Mouse (Mus musculus) lung, embryonic 15.5 days (tissue): ENCODE results near the gene Exoc3l4. TPM values are rescaled to one million over a fixed set of nuclear protein-coding genes. Genes with fewer than 3 reads are reported as not detected.

ENCODE experiments used
- ATAC-seq: fragments of 200-750 bp; cut with Nextera tagmentation; 2 replicates; pipeline ENCODE4 v1.8.0; 2017; ENCODE audit warnings: moderate number of reproducible peaks, borderline replicate concordance; ENCODE audit not compliant: low FRiP score, low TSS enrichment; ENCODE audit errors: extremely low read depth
- H3K27ac ChIP-seq: fragments of 300-500 bp; sonication (generic); 2 replicates; pipeline ENCODE4 v1.5.1; 2015; ENCODE audit warnings: moderate library complexity, mild to moderate bottlenecking, inconsistent platforms
- H3K27me3 ChIP-seq: fragments of 300-500 bp; sonication (generic); 2 replicates; pipeline ENCODE4 v1.6.1; 2015; ENCODE audit warnings: inconsistent platforms
- H3K36me3 ChIP-seq: fragments of 300-500 bp; sonication (generic); 2 replicates; pipeline ENCODE4 v1.6.1; 2015; ENCODE audit warnings: inconsistent platforms
- H3K4me1 ChIP-seq: fragments of 300-500 bp; sonication (generic); 2 replicates; pipeline ENCODE4 v1.6.1; 2015; ENCODE audit warnings: inconsistent platforms
- H3K4me2 ChIP-seq: fragments of 300-500 bp; sonication (generic); 2 replicates; pipeline ENCODE4 v1.6.1; 2015; ENCODE audit warnings: inconsistent platforms, mild to moderate bottlenecking, moderate library complexity
- H3K4me3 ChIP-seq: fragments of 300-500 bp; sonication (generic); 2 replicates; pipeline ENCODE4 v1.5.1; 2015; ENCODE audit warnings: mild to moderate bottlenecking, inconsistent platforms
- H3K9ac ChIP-seq: fragments of 300-500 bp; sonication (generic); 2 replicates; pipeline ENCODE4 v1.6.1; 2015; ENCODE audit warnings: inconsistent platforms
- H3K9me3 ChIP-seq: fragments of 300-500 bp; sonication (generic); 2 replicates; pipeline ENCODE4 v1.6.1; 2016; ENCODE audit warnings: inconsistent platforms
- WGBS: fragments of 180-500 bp; shearing (Covaris S2); methylation state at CpG from one replicate; pipeline ENCODE4 v1.1.7; 2015; 5-methylcytosine and 5-hydroxymethylcytosine counted together
- polyA plus RNA-seq: library from polyadenylated mRNA; unstranded; fragments of >200 nt; fragmentation: Nextera tagmentation; extraction: Ambion mirVana; gene quantifications from 2 replicates; pipeline ENCODE4 v1.2.1, GENCODE M21; 2015

Exoc3l4 gene
- polyA plus RNA-seq, 1 experiment from 2014 or later, result 13.5 TPM

DNA sequence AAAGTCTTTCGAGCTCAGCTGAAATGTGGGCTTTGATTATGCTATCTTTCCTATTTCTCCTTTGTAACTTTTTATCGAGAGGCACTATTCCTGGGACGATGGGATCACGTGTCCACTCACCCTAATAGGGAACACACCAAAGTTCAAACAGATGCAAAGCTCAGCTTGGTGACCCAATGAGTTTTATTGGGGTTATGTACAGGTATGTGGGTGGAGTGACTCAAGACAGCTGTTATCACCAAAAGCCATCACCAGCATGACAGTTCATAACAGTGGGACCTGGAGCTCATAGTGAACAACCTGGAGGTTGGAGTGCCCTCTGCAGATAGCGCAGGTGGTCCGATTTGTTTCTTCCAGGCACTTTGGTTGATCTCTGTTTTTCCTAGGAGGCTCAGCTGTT lies 22.0 kb downstream of the Exoc3l4 start:
- Histone ChIP-seq H3K4me1 (peaks cover 28% of the 10 kb centered on the region), H3K4me3 (no peak overlapping the region), H3K36me3 (no peaks in the 10 kb centered on the region), H3K27ac (no peak overlapping the region), H3K4me2 (no peak overlapping the region), H3K9ac (no peak overlapping the region), H3K9me3 (no peaks in the 10 kb centered on the region), H3K27me3 (peaks cover 24% of the 10 kb centered on the region)
- no peak for ATAC-seq
- 80% methylated on average over 6 of the region's 6 CpGs for WGBS

DNA sequence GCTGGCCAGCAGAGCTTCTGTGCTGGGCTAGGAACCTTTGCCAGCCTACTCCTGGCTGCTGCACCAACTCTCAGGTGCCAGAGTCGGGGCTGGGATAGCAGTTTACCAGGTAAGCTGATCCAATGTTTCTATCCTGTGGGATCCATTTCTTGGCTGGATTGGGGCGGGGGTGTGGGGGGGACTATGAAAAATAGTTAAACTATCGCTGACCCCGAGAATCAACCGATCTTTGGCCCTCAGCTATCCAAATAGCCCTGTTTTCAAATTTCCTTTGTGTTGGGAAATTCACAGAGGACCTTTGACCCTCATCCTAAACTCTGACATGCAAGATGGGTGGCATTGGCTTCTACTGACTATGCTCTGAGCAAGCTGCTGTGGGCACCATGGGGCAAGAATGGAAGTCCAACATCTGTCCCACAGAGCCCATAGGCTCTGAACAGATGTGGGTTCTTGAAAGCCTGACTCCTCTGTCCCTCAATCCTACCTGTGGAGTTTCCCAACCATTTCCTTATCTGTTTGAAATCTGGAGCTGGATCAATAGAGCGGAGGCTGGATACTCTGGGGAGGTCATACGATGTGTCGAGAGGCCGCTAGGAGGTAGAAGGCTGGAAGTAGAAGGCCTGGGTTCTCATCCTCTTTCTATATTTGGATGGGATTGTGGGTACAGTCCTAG lies 24.0 kb downstream of the Exoc3l4 start:
- 80% methylated on average over 9 of the region's 9 CpGs for WGBS
- H3K4me1 ChIP-seq, result peaks cover 30% of the 10 kb centered on the region
- H3K9ac ChIP-seq, result no peak overlapping the region
- no peak for ATAC-seq
- no peak overlapping the region for H3K27ac ChIP-seq
- H3K4me3 ChIP-seq, result no peak overlapping the region
- H3K27me3 ChIP-seq, result peaks cover 44% of the 10 kb centered on the region
- no peaks in the 10 kb centered on the region for H3K36me3 ChIP-seq
- H3K4me2 ChIP-seq, result no peak overlapping the region
- no peaks in the 10 kb centered on the region for H3K9me3 ChIP-seq

DNA sequence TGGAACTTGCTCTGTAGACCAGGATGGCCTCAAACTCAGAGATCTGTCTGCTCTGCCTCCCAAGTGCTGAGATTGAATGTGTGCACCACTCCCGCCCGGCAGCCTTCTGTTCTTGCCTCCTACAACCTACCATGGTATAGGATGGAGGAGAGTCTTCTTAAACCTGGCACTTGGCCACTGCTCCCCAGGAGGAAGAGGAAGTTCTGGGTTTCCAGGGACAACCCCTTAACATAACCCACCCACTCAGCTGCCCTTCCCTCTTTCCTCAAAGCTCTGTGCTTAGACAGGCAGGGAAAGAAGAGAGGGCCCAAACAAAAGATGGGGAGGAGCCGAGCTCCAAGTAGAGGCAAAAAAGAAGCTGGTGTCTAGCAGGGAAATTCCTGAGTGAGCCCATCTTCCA lies 24.7 kb downstream of the Exoc3l4 start:
- Histone ChIP-seq H3K9ac (no peak overlapping the region), H3K27me3 (peaks cover 48% of the 10 kb centered on the region)
- WGBS, result 61% methylated on average over 3 of the region's 3 CpGs

DNA sequence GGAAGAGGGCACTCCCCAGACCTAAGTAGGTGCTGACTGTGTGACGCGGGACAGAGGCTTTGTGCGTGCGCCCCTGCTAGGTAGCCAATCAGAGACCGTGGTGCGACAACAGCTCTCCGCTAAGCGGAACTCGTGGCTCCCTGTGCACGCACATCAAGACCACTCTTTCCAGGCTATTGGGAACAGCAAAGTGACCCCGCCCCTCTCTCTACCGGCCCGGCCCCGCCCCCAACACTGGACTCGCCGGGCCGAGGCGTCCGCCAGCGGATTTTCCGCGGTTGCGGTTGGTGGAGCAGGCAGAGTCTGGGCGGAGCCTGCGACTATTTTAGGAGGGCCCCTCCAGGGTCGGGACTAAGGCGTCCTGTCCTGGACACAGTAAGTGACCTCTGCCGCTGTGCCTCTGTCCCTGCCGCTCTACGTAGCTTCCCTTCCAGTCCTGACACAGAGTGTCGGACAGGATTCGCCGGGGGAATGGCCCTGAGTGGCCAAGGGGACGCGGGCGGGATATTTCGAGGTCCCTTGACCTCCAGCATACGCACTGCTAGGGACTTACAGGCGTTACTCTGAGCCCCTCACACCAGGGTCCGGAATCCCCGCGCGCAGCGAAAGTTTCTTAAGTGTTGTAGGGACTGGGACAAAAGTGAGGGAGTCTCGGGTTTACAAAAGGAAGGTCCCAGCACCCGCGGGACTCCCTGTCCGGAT lies 25.6 kb downstream of the Exoc3l4 start, which contains the start of gene Tnfaip2:
Gene Tnfaip2 (plus strand): TSS at position 161 of the 702 bp plus-strand sequence.
- Histone ChIP-seq H3K27me3 (peaks cover 57% of the 10 kb centered on the region), H3K4me2 (peak within 1 kb of the TSS; percentile 64), H3K4me1 (peaks cover 31% of the 10 kb centered on the region), H3K9me3 (no peaks in the 10 kb centered on the region), H3K4me3 (peak within 1 kb of the TSS; percentile 33), H3K36me3 (no peaks in the 10 kb centered on the region), H3K27ac (no peak within 1 kb of the TSS), H3K9ac (peak within 1 kb of the TSS; percentile 10; the same call in 1 of the 2 replicates)
- WGBS, result 2% methylated on average over 48 of the region's 48 CpGs
- ATAC-seq, result peak; percentile 87

More for the DNA sequence above, 24.7 kb downstream of the Exoc3l4 start:
- Histone ChIP-seq H3K27ac (no peak overlapping the region), H3K36me3 (no peaks in the 10 kb centered on the region), H3K9me3 (no peaks in the 10 kb centered on the region), H3K4me2 (no peak overlapping the region), H3K4me1 (peaks cover 35% of the 10 kb centered on the region), H3K4me3 (no peak overlapping the region)
- no peak for ATAC-seq

DNA sequence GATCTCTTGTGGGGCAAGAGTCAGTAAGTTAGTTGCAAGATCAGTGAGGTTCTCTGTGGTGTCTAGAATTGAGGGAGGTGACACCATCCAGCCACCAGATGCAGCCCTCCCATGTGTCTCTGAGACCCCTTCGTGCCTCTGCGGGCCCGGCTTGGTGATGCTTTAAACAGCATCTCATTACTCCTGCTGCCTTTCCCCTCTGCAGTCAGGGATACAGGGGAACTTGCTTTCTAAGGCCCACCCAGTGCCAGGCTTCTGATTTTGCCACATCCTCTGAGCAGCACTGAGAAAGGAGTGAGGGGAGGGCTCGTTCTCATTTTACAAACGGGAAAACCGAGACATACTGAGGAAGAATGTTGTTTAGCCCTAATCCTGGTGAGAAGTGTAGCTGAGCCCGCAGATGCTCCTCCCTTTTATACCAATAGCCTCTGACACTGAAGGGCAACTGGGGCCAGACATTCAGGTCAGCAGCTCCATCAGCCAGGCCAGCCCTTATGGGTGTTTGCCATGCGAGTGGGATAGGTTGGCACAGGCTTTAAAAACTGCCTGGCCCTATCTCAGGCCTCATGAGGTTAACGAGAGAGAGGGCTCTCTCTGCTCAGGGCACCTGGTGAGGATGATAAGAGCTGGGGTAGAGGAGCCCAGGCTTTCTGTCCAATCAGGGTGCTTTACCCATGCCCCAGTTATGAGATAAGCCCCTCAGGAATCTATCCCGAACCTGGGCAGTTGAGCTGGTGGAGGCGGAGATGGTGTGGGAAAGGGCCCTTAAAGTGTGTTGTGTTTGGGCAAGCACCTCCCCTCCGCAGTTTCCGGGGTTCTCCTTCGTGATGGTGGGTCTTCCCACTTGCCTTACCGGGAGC lies 26.4 kb downstream of the Exoc3l4 start:
- peak overlapping the region; percentile 33 for H3K4me3 ChIP-seq
- peak; percentile 23; the same call in 1 of the 2 replicates for ATAC-seq
- H3K4me1 ChIP-seq, result peaks cover 31% of the 10 kb centered on the region
- H3K36me3 ChIP-seq, result no peaks in the 10 kb centered on the region
- no peak overlapping the region for H3K27ac ChIP-seq
- H3K4me2 ChIP-seq, result peak overlapping the region; percentile 64
- WGBS, result 24% methylated on average over 15 of the region's 15 CpGs
- no peaks in the 10 kb centered on the region for H3K9me3 ChIP-seq
- peak overlapping the region; percentile 10; the same call in 1 of the 2 replicates for H3K9ac ChIP-seq
- peaks cover 65% of the 10 kb centered on the region for H3K27me3 ChIP-seq

DNA sequence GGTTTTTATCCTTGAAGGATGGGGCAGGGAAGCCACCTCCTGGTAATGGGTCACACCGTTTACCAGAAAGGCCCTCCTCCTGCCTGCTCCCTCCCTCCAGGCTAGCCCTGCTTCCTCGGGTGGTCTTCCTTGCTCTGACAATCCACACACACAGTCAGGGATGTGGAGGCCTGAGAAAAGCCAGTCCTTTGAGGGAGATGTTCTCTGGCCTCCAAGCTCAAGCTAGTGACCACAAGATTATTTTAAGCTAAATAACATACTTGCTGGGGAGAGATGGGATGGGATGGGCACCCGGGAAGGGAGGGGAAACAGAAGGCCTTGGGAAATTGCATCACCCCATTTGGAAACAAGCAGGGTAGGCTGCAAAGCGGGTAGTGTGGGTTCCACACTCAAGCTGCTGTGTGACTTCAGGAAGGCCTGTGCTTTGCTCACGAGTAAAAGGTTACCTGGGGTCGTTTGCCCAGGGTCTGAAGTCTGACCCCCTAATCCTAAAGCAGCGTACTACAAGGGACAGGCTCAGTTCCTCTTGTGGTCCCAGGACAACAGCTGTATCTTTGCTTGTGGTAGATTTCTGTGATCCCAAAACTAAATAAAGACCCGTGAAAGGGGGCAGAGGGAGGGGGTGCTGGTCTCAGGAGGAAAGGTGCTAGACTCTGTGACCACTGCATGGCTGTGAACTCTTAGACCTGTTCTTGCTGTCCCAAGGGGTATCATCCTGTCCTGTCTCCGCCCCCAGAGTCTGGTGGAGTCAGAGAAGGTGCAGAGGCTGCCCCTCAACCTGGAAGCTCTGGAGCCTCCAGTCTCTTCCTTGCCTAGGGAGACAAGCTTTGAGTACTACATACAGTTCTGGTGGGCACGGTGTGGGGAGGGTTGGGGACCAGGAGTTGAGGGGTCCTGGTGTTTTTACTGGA lies 27.4 kb downstream of the Exoc3l4 start:
- no peak overlapping the region for H3K4me2 ChIP-seq

DNA sequence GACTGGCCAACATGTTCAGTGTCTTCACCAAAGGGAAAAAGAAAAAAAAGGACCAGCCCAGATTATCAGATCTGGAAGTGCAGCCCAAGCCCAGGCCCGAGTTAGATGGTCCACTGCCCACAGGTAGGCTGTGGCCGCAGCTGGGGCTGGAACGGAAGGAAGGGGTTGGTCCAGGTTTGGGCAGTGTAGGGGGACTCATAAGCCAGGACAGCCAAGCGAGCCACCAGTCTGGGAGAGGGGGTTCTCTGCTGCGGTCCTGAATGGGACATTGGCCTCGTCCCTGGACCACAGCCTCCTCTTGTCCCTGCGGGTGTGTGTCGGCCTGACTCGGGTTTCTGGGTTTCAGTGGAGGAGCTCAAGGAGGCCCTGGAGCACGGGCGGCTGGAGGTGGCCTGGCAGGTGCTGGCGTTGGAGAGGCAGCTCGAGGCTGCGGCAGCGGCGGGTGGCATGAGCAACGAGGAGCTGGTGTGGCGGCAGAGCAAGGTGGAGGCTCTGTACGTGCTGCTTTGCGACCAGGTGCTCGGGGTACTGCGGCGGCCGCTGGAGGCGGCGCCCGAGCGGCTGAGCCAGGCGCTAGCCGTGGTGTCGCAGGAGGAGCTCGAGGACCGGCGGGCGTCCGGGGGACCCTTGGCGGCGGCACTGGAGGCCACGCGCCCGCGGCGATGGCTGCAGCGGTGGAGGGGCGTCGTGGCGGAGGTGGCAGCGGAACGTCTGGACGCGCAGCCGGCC lies 28.5 kb downstream of the Exoc3l4 start:
- Histone ChIP-seq H3K9me3 (no peaks in the 10 kb centered on the region), H3K9ac (no peak overlapping the region), H3K27ac (no peak overlapping the region), H3K27me3 (peaks cover 74% of the 10 kb centered on the region), H3K4me1 (peaks cover 51% of the 10 kb centered on the region), H3K4me2 (peak overlapping the region; percentile 47), H3K36me3 (no peaks in the 10 kb centered on the region), H3K4me3 (peak overlapping the region; percentile 18)
- WGBS, result 8% methylated on average over 52 of the region's 52 CpGs
- no peak for ATAC-seq

More for the DNA sequence above, 27.4 kb downstream of the Exoc3l4 start:
- no peak overlapping the region for H3K27ac ChIP-seq
- H3K9ac ChIP-seq, result no peak overlapping the region
- H3K9me3 ChIP-seq, result no peaks in the 10 kb centered on the region
- no peak for ATAC-seq
- WGBS, result 39% methylated on average over 10 of the region's 10 CpGs
- peaks cover 40% of the 10 kb centered on the region for H3K4me1 ChIP-seq
- no peaks in the 10 kb centered on the region for H3K36me3 ChIP-seq
- peaks cover 71% of the 10 kb centered on the region for H3K27me3 ChIP-seq
- no peak overlapping the region for H3K4me3 ChIP-seq

DNA sequence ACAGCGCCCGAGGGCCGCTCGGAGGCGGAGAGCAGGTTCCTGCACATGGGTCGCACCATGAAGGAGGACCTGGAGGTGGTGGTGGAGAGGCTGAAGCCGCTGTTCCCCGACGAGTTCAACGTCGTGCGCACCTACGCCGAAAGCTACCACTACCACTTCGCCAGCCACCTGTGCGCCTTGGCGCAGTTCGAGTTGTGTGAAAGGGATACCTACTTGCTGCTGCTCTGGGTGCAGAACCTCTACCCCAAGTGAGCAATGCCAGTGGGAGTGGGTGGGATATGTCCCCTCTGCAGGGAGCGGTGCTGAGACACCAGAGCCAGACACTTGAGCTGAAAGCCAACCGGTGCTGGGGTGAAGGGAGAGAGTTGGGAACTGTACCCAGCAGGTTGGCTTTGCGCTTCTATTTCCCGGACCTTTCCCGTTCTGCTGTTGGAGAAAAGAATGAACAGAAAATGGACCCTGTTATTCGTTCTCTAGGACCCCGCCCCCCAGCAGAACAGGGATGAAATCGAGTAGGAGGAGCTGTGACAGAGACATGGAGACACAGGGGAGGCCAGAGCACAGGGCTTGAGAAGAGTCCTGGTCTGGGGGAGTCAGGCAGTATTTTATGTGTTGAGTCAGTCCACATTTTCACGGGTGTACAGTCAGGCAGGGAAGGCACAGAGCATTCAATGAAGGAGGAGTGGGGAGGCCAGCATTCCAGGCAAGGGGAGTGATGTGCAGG lies 29.2 kb downstream of the Exoc3l4 start:
- ATAC-seq, result no peak
- Histone ChIP-seq H3K4me2 (peak overlapping the region; percentile 47), H3K27ac (no peak overlapping the region), H3K9ac (no peak overlapping the region), H3K27me3 (peaks cover 75% of the 10 kb centered on the region), H3K9me3 (no peaks in the 10 kb centered on the region), H3K4me1 (peaks cover 52% of the 10 kb centered on the region), H3K36me3 (no peaks in the 10 kb centered on the region), H3K4me3 (peak overlapping the region; percentile 18)
- WGBS, result 20% methylated on average over 27 of the region's 27 CpGs

DNA sequence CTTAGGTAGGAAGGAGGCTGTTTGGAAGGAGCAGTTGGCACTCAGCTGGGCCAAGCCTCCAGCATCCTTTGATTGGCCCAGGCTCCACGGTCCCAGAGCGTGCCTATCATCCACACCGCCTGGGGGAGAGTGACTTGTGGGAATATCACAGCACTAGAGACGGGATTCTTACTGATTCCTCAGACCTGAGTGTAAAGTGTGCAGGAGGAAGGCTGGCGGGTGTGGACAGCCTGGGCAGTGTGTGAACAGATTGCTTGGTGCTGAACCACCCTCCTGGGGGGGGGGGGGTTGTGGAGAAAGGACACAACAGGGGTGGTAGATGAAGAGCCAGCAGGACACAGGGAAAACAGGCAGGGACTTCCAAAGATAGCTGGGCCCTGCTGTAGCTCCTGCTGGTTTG lies 29.9 kb downstream of the Exoc3l4 start:
- Histone ChIP-seq H3K27ac (no peak overlapping the region), H3K9me3 (no peaks in the 10 kb centered on the region), H3K4me2 (no peak overlapping the region), H3K9ac (no peak overlapping the region), H3K36me3 (no peaks in the 10 kb centered on the region), H3K4me1 (peaks cover 52% of the 10 kb centered on the region), H3K27me3 (peaks cover 75% of the 10 kb centered on the region), H3K4me3 (no peak overlapping the region)
- 56% methylated on average over 5 of the region's 5 CpGs for WGBS
- no peak for ATAC-seq

DNA sequence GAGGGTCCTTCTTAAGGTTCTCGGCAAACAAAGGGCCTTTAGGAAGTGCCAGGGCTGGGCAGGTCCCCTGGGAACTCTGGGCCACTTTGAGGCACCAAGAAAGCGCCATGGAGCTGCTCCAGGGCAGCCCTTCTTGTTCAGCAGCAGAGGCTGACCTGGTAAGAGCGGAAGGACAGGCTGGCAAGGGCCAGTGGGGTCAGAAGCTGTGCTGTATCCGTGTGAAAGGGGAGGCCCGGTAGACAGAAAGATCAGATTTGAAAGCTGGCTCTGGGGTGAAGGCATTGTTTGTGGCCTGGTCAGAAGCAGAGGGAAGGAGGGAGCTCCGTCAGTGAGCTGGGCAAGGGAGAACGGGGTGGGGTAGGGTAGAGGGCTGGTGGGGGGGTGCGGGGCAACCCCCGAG lies 30.5 kb downstream of the Exoc3l4 start:
- no peak overlapping the region for H3K9ac ChIP-seq
- H3K4me2 ChIP-seq, result no peak overlapping the region
- no peak overlapping the region for H3K4me3 ChIP-seq
- WGBS, result 36% methylated on average over 9 of the region's 9 CpGs
- H3K36me3 ChIP-seq, result no peaks in the 10 kb centered on the region
- H3K27me3 ChIP-seq, result peaks cover 69% of the 10 kb centered on the region
- no peaks in the 10 kb centered on the region for H3K9me3 ChIP-seq
- H3K27ac ChIP-seq, result no peak overlapping the region
- ATAC-seq, result no peak
- peaks cover 46% of the 10 kb centered on the region for H3K4me1 ChIP-seq
